Mouse (Mus musculus) megakaryocyte, embryonic 14.5 days (primary cell): Measurements from ENCODE around the gene Gm49405.

Experiments
- FLI1 ChIP-seq: IDR thresholded peaks from 2 replicates; pipeline ENCODE4 v1.6.1; 2012; ENCODE audit warnings: low read length, inconsistent platforms, mixed read lengths
- GATA1 ChIP-seq: IDR thresholded peaks from 3 replicates; pipeline ENCODE4 v1.6.1; 2012; ENCODE audit warnings: mixed read lengths, low read length, inconsistent platforms, borderline replicate concordance

- TF ChIP-seq GATA1 (no peak), FLI1 (no peak)
These were observed 2.7 kb downstream of the Gm49405 start, which contains the start of gene Doc2g for GRCm38 (mm10) chr19:4003112-4003511.
